Mouse (Mus musculus) liver, embryonic 14.5 days (tissue): ENCODE data around the gene Gm884.

ENCODE experiments used
- CTCF ChIP-seq: IDR thresholded peaks from 2 replicates; pipeline ENCODE4 v1.5.1; 2016; ENCODE audit warnings: antibody characterized with exemption, low read depth, control low read depth
- EP300 ChIP-seq: IDR thresholded peaks from 2 replicates; pipeline ENCODE4 v1.6.1; 2016; ENCODE audit warnings: antibody characterized with exemption, low read depth

DNA sequence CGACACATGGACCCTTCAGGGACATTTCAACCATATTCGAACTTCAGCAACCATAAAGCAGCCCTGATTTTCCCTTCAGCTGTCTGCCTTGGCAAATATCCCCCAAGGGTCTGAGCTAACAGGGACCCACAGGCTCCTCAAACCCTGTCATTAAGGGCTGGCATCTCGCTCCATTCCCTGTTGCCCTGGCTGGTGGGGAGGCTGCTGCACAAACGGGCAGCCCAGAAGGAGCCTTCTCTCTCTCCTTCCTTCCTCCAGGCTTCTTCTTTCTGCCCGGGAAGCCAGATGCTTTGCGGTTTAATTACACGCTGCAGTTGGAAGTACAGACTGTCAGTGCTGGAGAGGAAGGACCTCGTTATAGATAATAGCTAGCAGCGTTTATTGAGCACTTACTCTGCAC is 22.3 kb upstream of the Gm884 start:
- TF ChIP-seq EP300: no peak
- no peak for TF ChIP-seq CTCF
